Mouse (Mus musculus) ES-Bruce4 (cell line): ENCODE results near the gene Ube2k. TPM values are rescaled to one million over a fixed set of nuclear protein-coding genes. Genes with fewer than 3 reads are reported as not detected.

ENCODE experiments used
- H3K27ac ChIP-seq: 2 replicates; pipeline ENCODE4 v1.5.1; 2012; ENCODE audit warnings: low read length, inconsistent platforms; ENCODE audit not compliant: insufficient read depth
- H3K27me3 ChIP-seq: 2 replicates; pipeline ENCODE4 v1.6.1; 2012; ENCODE audit warnings: mild to moderate bottlenecking, low read length, inconsistent platforms; ENCODE audit not compliant: control insufficient read depth, poor library complexity, insufficient read depth, severe bottlenecking
- H3K36me3 ChIP-seq: 2 replicates; pipeline ENCODE4 v1.6.1; 2012; ENCODE audit warnings: inconsistent platforms, mild to moderate bottlenecking, low read length, moderate library complexity; ENCODE audit not compliant: control insufficient read depth, poor library complexity, insufficient read depth, severe bottlenecking
- H3K4me1 ChIP-seq: one replicate; pipeline ENCODE4 v1.8.1; 2011; ENCODE audit warnings: low read length; ENCODE audit not compliant: control insufficient read depth, insufficient read depth
- H3K4me3 ChIP-seq: 2 replicates; pipeline ENCODE4 v1.5.1; 2011; ENCODE audit warnings: low read depth, mild to moderate bottlenecking, low read length
- H3K9ac ChIP-seq: 2 replicates; pipeline ENCODE4 v1.6.1; 2012; ENCODE audit warnings: low read depth, mild to moderate bottlenecking, inconsistent platforms; ENCODE audit not compliant: poor library complexity, severe bottlenecking
- H3K9me3 ChIP-seq: replicated peaks from 2 replicates; pipeline ENCODE4 v1.6.1; 2012; ENCODE audit warnings: mild to moderate bottlenecking, low read length, inconsistent platforms; ENCODE audit not compliant: control insufficient read depth, poor library complexity, insufficient read depth, severe bottlenecking
- CTCF ChIP-seq: IDR thresholded peaks from one replicate; pipeline ENCODE4 v1.8.1; 2011; ENCODE audit warnings: low read depth, low read length
- EP300 ChIP-seq: IDR thresholded peaks from 2 replicates; pipeline ENCODE4 v1.6.1; 2011; ENCODE audit warnings: low read depth, low read length; ENCODE audit not compliant: insufficient read depth
- POLR2A ChIP-seq: IDR thresholded peaks from one replicate; pipeline ENCODE4 v1.8.1; 2011; ENCODE audit warnings: low read length; ENCODE audit not compliant: insufficient read depth
- polyA plus RNA-seq: library from polyadenylated mRNA; stranded (reverse); fragments of >200 nt; gene quantifications from 2 replicates; pipeline ENCODE4 v1.2.4, GENCODE M21; 2011; ENCODE audit warnings: low read depth; ENCODE audit not compliant: missing spikeins, insufficient read depth, insufficient read length

Ube2k gene
- polyA plus RNA-seq, 1 experiment: 282 TPM

DNA sequence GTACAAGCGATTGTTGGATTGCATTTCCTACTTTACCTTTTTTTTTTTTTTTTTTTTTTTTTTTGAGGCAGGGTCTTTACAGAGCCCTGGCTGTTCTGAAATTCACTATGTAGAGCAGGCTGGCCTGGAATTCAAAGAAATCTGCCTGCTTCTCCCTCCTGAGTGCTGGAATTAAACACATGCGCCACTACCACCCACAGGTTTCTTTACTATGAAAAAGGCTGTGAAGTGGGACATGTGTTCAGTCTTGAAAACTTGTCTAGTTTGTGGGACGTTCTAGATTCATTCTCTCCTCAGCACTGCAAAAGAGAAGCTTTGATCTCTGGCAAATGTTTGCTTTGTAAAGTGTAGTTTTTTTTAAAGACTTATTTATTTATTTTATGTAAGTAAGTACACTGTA is 4.9 kb downstream of the Ube2k start:
- Histone ChIP-seq H3K4me1 (peaks cover 3% of the 10 kb centered on the region), H3K9ac (0 out of 2 replicates have a peak overlapping the region, but pooled peaks have one; percentile 40), H3K36me3 (peaks cover 24% of the 10 kb centered on the region), H3K27ac (no peak overlapping the region), H3K4me3 (no peak overlapping the region), H3K9me3 (no peaks in the 10 kb centered on the region), H3K27me3 (no peaks in the 10 kb centered on the region)
- TF ChIP-seq POLR2A (no peak), EP300 (no peak), CTCF (no peak)

DNA sequence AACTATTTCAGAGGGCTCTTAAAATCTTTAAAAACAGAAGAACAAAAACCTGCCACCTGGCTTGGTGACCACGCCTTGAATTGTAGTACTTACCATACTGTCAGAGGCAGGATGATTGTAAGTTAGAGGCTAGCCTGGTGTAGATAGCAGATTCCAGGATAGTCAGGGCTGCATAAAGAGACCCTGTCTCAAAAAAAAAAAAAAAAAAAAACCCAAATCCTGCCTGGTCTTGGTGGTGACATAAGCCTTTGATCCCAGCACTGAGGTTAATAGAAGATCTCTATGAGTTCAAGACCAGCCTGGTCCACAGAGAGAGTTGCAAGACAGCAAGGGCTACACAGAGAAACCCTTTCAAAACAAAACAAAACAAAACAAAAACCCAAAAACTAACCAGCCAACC is 6.5 kb downstream of the Ube2k start:
- Histone ChIP-seq H3K36me3 (peaks cover 30% of the 10 kb centered on the region), H3K4me1 (peaks cover 3% of the 10 kb centered on the region), H3K9me3 (no peaks in the 10 kb centered on the region), H3K27ac (no peak overlapping the region), H3K9ac (no peak overlapping the region), H3K4me3 (no peak overlapping the region), H3K27me3 (no peaks in the 10 kb centered on the region)
- TF ChIP-seq POLR2A: no peak

DNA sequence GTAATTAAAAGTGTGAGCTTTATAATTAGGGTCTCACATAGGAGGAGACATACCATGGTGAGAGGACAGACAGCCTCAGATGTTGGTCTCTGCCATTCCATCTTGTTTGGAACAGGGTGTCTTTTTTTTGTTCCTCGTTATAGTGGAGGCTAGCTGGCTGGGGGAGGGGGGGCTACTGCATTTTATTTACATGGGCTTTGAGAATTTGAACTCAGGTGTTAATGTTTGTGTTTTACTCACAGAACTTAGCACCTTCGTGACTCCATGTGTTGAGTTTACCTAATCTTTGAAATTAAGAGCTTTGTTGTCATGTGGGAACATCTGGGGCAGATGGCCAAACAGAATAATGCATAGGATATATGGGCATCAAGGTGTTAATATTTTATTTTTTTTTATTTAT is 7.6 kb downstream of the Ube2k start:
- H3K36me3 ChIP-seq: peaks cover 30% of the 10 kb centered on the region
- H3K4me3 ChIP-seq: no peak overlapping the region

DNA sequence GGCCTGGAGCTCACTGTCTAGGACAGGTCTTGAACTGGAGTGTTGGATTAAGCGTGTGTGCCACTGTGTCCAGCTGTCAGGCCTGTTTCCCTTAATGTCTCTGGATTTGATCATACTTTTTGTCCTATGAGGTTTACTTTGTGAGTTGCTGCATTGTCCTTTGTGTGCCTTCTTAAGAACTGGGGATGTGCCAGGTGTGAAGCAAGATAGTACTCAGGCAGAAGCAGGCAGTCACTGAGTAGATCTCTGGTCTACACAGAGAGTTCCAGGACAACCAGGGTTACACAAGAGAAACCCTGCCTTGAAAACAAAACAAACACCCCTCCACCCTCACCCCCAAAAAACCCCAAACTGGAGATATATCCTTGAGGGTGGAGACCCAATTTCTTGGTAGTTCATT is 12.6 kb downstream of the Ube2k start:
- H3K4me1 ChIP-seq: no peaks in the 10 kb centered on the region
- H3K9me3 ChIP-seq: no peaks in the 10 kb centered on the region
- no peak overlapping the region for H3K9ac ChIP-seq
- H3K27ac ChIP-seq: no peak overlapping the region
- TF ChIP-seq POLR2A (no peak), CTCF (no peak), EP300 (no peak)
- no peak overlapping the region for H3K4me3 ChIP-seq
- peaks cover 9% of the 10 kb centered on the region for H3K36me3 ChIP-seq
- H3K27me3 ChIP-seq: no peaks in the 10 kb centered on the region

More for the DNA sequence above, 7.6 kb downstream of the Ube2k start:
- H3K27ac ChIP-seq: no peak overlapping the region
- H3K9ac ChIP-seq: no peak overlapping the region
- H3K9me3 ChIP-seq: no peaks in the 10 kb centered on the region
- TF ChIP-seq POLR2A: no peak
- TF ChIP-seq EP300: no peak
- TF ChIP-seq CTCF: no peak
- H3K27me3 ChIP-seq: no peaks in the 10 kb centered on the region
- H3K4me1 ChIP-seq: peaks cover 3% of the 10 kb centered on the region

DNA sequence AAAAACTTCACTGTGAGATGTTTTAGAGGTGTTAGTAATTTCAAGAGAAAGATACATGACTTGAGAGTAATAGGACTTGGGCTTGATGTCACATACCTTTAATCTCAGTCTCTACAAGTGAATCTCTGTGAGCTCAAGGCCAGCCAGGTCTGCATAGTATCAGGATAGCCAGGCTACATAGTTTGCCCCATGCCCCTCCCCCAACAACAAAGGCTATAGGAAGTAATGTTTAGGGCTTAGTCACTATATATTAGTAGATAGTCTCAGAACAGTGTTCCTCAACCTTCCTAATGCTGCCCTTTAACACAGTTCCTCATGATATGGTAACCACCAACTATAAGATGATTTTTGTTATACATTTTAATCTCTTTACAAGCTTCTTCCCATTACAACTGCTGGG is 20.1 kb downstream of the Ube2k start:
- Histone ChIP-seq H3K4me1 (no peaks in the 10 kb centered on the region), H3K4me3 (no peak overlapping the region), H3K36me3 (peaks cover 2% of the 10 kb centered on the region; the same call in 1 of the 2 replicates), H3K27ac (no peak overlapping the region), H3K27me3 (no peaks in the 10 kb centered on the region), H3K9ac (no peak overlapping the region), H3K9me3 (no peaks in the 10 kb centered on the region)
- TF ChIP-seq EP300 (no peak), CTCF (no peak), POLR2A (no peak)

DNA sequence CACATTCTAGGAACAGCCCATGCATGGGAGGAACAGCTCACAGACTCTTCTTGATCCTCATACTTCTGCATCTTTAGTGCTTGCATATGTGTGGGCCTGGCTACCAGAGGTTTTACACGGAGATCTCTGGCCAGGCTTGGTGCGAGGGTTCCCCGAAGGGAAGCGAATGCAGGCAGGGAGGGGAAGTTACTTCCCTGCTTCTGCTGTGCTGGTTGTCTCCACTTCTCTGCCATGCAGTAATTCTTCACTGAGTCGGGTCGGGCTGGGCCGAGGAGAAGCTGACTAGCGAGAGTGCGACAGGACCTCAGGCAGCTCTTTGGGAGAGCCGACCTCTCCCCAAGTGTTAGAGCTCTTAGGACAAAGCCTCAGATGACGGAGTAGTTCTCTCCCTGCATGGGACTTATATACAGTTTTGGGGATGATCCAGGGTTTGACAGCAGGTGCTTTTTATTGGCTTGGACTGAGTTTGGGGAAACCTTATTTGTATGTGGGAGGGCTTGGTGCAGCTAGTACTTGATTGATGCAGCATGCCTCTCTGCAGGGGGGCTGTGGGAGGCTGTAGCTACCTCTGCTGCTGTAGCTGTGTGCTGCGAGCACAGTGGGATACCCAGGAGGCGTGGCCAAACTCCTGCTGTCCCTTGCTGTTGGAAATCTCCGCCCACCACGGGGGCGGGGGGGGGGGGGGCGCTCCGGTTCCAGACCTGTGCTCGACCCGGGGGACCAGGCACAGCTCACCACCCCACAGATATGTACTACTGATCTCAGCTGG is 24.3 kb downstream of the Ube2k start:
- H3K4me3 ChIP-seq: peak overlapping the region; percentile 11
- peaks cover 7% of the 10 kb centered on the region for H3K36me3 ChIP-seq
- H3K9ac ChIP-seq: no peak overlapping the region
- H3K27me3 ChIP-seq: no peaks in the 10 kb centered on the region
- peaks cover 1% of the 10 kb centered on the region for H3K4me1 ChIP-seq
- H3K9me3 ChIP-seq: no peaks in the 10 kb centered on the region
- TF ChIP-seq CTCF (no peak), EP300 (no peak), POLR2A (no peak)
- H3K27ac ChIP-seq: peak overlapping the region; percentile 33; the same call in 1 of the 2 replicates
